Mouse (Mus musculus) MEL (cell line): Measurements from ENCODE around the gene Il4.

Experiments
- CTCF ChIP-seq, 3 experiments: IDR thresholded peaks in 2 of 3; conservative IDR thresholded peaks in 1 of 3; 2 replicates each; pipeline ENCODE4 v1.5.1; 2011 to 2012; ENCODE audit warnings: low read length in 3 of 3, low read depth in 2 of 3, mild to moderate bottlenecking in 2 of 3, improper control_type of control experiment in 1 of 3, inconsistent platforms in 1 of 3, mixed read lengths in 1 of 3, moderate library complexity in 1 of 3; ENCODE audit not compliant: control insufficient read depth in 1 of 3, insufficient read depth in 1 of 3, poor library complexity in 1 of 3, severe bottlenecking in 1 of 3
- HCFC1 ChIP-seq: IDR thresholded peaks from 2 replicates; pipeline ENCODE4 v1.6.1; 2012; ENCODE audit warnings: low read depth, mild to moderate bottlenecking, inconsistent platforms, low read length, improper control_type of control experiment, moderate library complexity
- JUND ChIP-seq: IDR thresholded peaks from 2 replicates; pipeline ENCODE4 v1.6.1; 2011; ENCODE audit warnings: low read depth, mild to moderate bottlenecking, improper control_type of control experiment, low read length
- POLR2AphosphoS2 ChIP-seq: IDR thresholded peaks from 2 replicates; pipeline ENCODE4 v1.6.1; 2011; ENCODE audit warnings: low read length, improper control_type of control experiment

GRCm38 (mm10) chr11:53651441-53651840 lies 33.0 kb upstream of the Il4 start:
- TF ChIP-seq CTCF (IDR thresholded peaks at IDR 0.05 in 2 of 3, conservative IDR thresholded peaks at IDR 0.05 in 1 of 3; ENCODE audit: control insufficient read depth in 1 of 3, insufficient read depth in 1 of 3, low read depth in 2 of 3, low read length in 3 of 3, poor library complexity in 1 of 3, severe bottlenecking in 1 of 3) (no peak), HCFC1 (no peak), POLR2AphosphoS2 (no peak), JUND (no peak)
